In genomic region chr1:74538650-74539049, GRCm38 (mm10) we compare ENCODE assay signal across 12 mouse cellular contexts. TPM values are rescaled to one million over a fixed set of nuclear protein-coding genes. Genes with fewer than 3 reads are reported as not detected.
DNase-seq lines count a peak whose midpoint lies in the region; ATAC-seq lines count a peak whose summit lies in the region.
"Had no signal": no experiment of that assay in that cellular context is flagged by ENCODE, and none has a peak within 500 bp of the region (broad histone marks: within the 10 kb centered on the region; RNA-seq: fewer than 3 reads in every experiment).

No protein-coding gene starts in this region.

- no peaks in the 10 kb centered on the region for H3K27me3 ChIP-seq in forebrain, embryonic 14.5 days (replicated peaks; ENCODE audit: control insufficient read depth, insufficient read depth, low read length)
- H3K27me3 ChIP-seq in forebrain, embryonic 10.5 days (ENCODE audit: poor library complexity, severe bottlenecking), result no peaks in the 10 kb centered on the region
- no peaks in the 10 kb centered on the region for H3K27me3 ChIP-seq in midbrain, embryonic 14.5 days (ENCODE audit: control insufficient read depth, insufficient read depth, low read length)
- no peaks in the 10 kb centered on the region for H3K27me3 ChIP-seq in midbrain, embryonic 15.5 days (replicated peaks)
- H3K27me3 ChIP-seq in liver, embryonic 12.5 days (replicated peaks), result peaks cover 22% of the 10 kb centered on the region
- H3K27me3 ChIP-seq: limb, embryonic 12.5 days; stomach, embryonic 15.5 days had no signal

- H3K4me2 ChIP-seq in forebrain, embryonic 14.5 days (ENCODE audit: low read length), result no peak overlapping the region
- no peak overlapping the region for H3K4me2 ChIP-seq in midbrain, embryonic 14.5 days (ENCODE audit: low read length)
- no peak overlapping the region for H3K4me2 ChIP-seq in midbrain, embryonic 15.5 days
- H3K4me2 ChIP-seq in liver, embryonic 12.5 days, result no peak overlapping the region
- H3K4me2 ChIP-seq: heart, embryonic 11.5 days; limb, embryonic 12.5 days; stomach, embryonic 15.5 days had no signal

- no peak for ATAC-seq in forebrain, embryonic 14.5 days
- ATAC-seq in midbrain, embryonic 14.5 days (ENCODE audit: low FRiP score, low TSS enrichment), result no peak
- no peak for ATAC-seq in midbrain, embryonic 15.5 days (replicated peaks)
- ATAC-seq in liver, embryonic 12.5 days, result no peak
- ATAC-seq: intestine, postnatal 0 days had no signal

- peak; percentile 72 for DNase-seq in forebrain, embryonic 14.5 days (ENCODE audit: low spot score)
- no peak for DNase-seq in forebrain, embryonic 10.5 days (ENCODE audit: extremely low spot score, low spot score)
- DNase-seq in midbrain, embryonic 14.5 days, result peak; percentile 47
- peak; percentile 67 for DNase-seq in gastrocnemius, postnatal 25 days
- DNase-seq in telencephalon, adult 2 months (ENCODE audit: low read depth, low spot score), result peak; percentile 46
- DNase-seq in yolk sac, embryonic 10.5 days (ENCODE audit: low spot score), result no peak

- H3K9ac ChIP-seq in forebrain, embryonic 14.5 days (ENCODE audit: low read length), result no peak overlapping the region
- H3K9ac ChIP-seq in midbrain, embryonic 14.5 days (replicated peaks; ENCODE audit: low read length), result no peak overlapping the region
- no peak overlapping the region for H3K9ac ChIP-seq in midbrain, embryonic 15.5 days
- H3K9ac ChIP-seq in liver, embryonic 12.5 days, result no peak overlapping the region
- H3K9ac ChIP-seq: limb, embryonic 12.5 days; stomach, embryonic 15.5 days had no signal

- H3K9me3 ChIP-seq in forebrain, embryonic 14.5 days (replicated peaks; ENCODE audit: control insufficient read depth, low read length), result no peaks in the 10 kb centered on the region
- no peaks in the 10 kb centered on the region for H3K9me3 ChIP-seq in forebrain, embryonic 10.5 days
- H3K9me3 ChIP-seq in midbrain, embryonic 14.5 days (ENCODE audit: control insufficient read depth, low read length), result no peaks in the 10 kb centered on the region
- no peaks in the 10 kb centered on the region for H3K9me3 ChIP-seq in midbrain, embryonic 15.5 days
- H3K9me3 ChIP-seq in liver, embryonic 12.5 days (replicated peaks), result no peaks in the 10 kb centered on the region
- H3K9me3 ChIP-seq: limb, embryonic 12.5 days; stomach, embryonic 15.5 days had no signal

- no peaks in the 10 kb centered on the region for H3K36me3 ChIP-seq in forebrain, embryonic 14.5 days (ENCODE audit: control insufficient read depth, insufficient read depth, low read length)
- H3K36me3 ChIP-seq in forebrain, embryonic 10.5 days (replicated peaks), result no peaks in the 10 kb centered on the region
- no peaks in the 10 kb centered on the region for H3K36me3 ChIP-seq in midbrain, embryonic 14.5 days (ENCODE audit: control insufficient read depth, insufficient read depth, low read length)
- no peaks in the 10 kb centered on the region for H3K36me3 ChIP-seq in midbrain, embryonic 15.5 days (replicated peaks)
- H3K36me3 ChIP-seq in liver, embryonic 12.5 days, result no peaks in the 10 kb centered on the region
- H3K36me3 ChIP-seq: limb, embryonic 12.5 days; stomach, embryonic 15.5 days had no signal

- H3K27ac ChIP-seq in forebrain, embryonic 14.5 days (ENCODE audit: low read depth, low read length), result no peak overlapping the region
- H3K27ac ChIP-seq in forebrain, embryonic 10.5 days, result no peak overlapping the region
- no peak overlapping the region for H3K27ac ChIP-seq in midbrain, embryonic 14.5 days (replicated peaks; ENCODE audit: low read depth, low read length)
- H3K27ac ChIP-seq in midbrain, embryonic 15.5 days, result no peak overlapping the region
- no peak overlapping the region for H3K27ac ChIP-seq in liver, embryonic 12.5 days
- H3K27ac ChIP-seq: limb, embryonic 12.5 days; stomach, embryonic 15.5 days had no signal

- H3K4me3 ChIP-seq in forebrain, embryonic 14.5 days (ENCODE audit: low read depth, low read length), result no peak overlapping the region
- H3K4me3 ChIP-seq in forebrain, embryonic 10.5 days, result no peak overlapping the region
- no peak overlapping the region for H3K4me3 ChIP-seq in midbrain, embryonic 14.5 days (replicated peaks; ENCODE audit: low read depth, low read length)
- no peak overlapping the region for H3K4me3 ChIP-seq in midbrain, embryonic 15.5 days
- H3K4me3 ChIP-seq in liver, embryonic 12.5 days, result no peak overlapping the region
- H3K4me3 ChIP-seq: limb, embryonic 12.5 days; stomach, embryonic 15.5 days had no signal

- no peaks in the 10 kb centered on the region; the same call in 1 of the 2 replicates for H3K4me1 ChIP-seq in forebrain, embryonic 14.5 days (ENCODE audit: control insufficient read depth, insufficient read depth, low read length)
- H3K4me1 ChIP-seq in forebrain, embryonic 10.5 days, result peaks cover 16% of the 10 kb centered on the region
- H3K4me1 ChIP-seq in midbrain, embryonic 14.5 days (ENCODE audit: control insufficient read depth, insufficient read depth, low read length), result 0 out of 2 replicates have a peak, but pooled peaks cover 8% of the 10 kb centered on the region
- H3K4me1 ChIP-seq in midbrain, embryonic 15.5 days, result peaks cover 11% of the 10 kb centered on the region; the same call in 1 of the 2 replicates
- no peaks in the 10 kb centered on the region for H3K4me1 ChIP-seq in liver, embryonic 12.5 days
- H3K4me1 ChIP-seq: stomach, embryonic 15.5 days had no signal

RNA-seq across cellular contexts. Expression of gene Plcd4, which starts 4.0 kb away (rescaled TPM):
- 3.3 and 3.9 TPM in 2 replicates for polyA plus RNA-seq in forebrain, embryonic 14.5 days (2014; fragmentation: Nextera tagmentation; extraction: Ambion mirVana)
- polyA plus RNA-seq in forebrain, embryonic 10.5 days (2016; fragmentation: Nextera tagmentation; extraction: Ambion mirVana), result 0.90 and 1.1 TPM in 2 replicates
- 4.4 and 6.2 TPM in 2 replicates for polyA plus RNA-seq in midbrain, embryonic 14.5 days (2014; fragmentation: Nextera tagmentation; extraction: Ambion mirVana)
- 5.7 and 5.9 TPM in 2 replicates for polyA plus RNA-seq in midbrain, embryonic 15.5 days (2015; fragmentation: Nextera tagmentation; extraction: Ambion mirVana)
- 10 to 100 TPM; 43.2 to 72.4 TPM for total RNA-seq in gastrocnemius, postnatal 25 days (2021)
- 0.12 and 0.14 TPM in 2 replicates for polyA plus RNA-seq in liver, embryonic 12.5 days (2016; fragmentation: Nextera tagmentation; extraction: Ambion mirVana)

RNA-seq across cellular contexts. Expression of gene Usp37, which starts 5.4 kb away (rescaled TPM):
- polyA plus RNA-seq in forebrain, embryonic 14.5 days (2014; fragmentation: Nextera tagmentation; extraction: Ambion mirVana), result 28.6 and 35.9 TPM in 2 replicates
- 53.2 TPM in 2 replicates for polyA plus RNA-seq in forebrain, embryonic 10.5 days (2016; fragmentation: Nextera tagmentation; extraction: Ambion mirVana)
- polyA plus RNA-seq in midbrain, embryonic 14.5 days (2014; fragmentation: Nextera tagmentation; extraction: Ambion mirVana), result 26.7 and 33.1 TPM in 2 replicates
- polyA plus RNA-seq in midbrain, embryonic 15.5 days (2015; fragmentation: Nextera tagmentation; extraction: Ambion mirVana), result 27.4 and 29.3 TPM in 2 replicates
- total RNA-seq in gastrocnemius, postnatal 25 days (2021), result 1 to 10 TPM; 6.8 to 8.3 TPM
- polyA plus RNA-seq in liver, embryonic 12.5 days (2016; fragmentation: Nextera tagmentation; extraction: Ambion mirVana), result 19.2 and 19.9 TPM in 2 replicates

RNA-seq across cellular contexts. Expression of gene Cnot9, which starts 32.8 kb away (rescaled TPM):
- polyA plus RNA-seq in forebrain, embryonic 14.5 days (2014; fragmentation: Nextera tagmentation; extraction: Ambion mirVana), result 63.2 and 66.1 TPM in 2 replicates
- 112 TPM in 2 replicates for polyA plus RNA-seq in forebrain, embryonic 10.5 days (2016; fragmentation: Nextera tagmentation; extraction: Ambion mirVana)
- polyA plus RNA-seq in midbrain, embryonic 14.5 days (2014; fragmentation: Nextera tagmentation; extraction: Ambion mirVana), result 48.5 and 56.0 TPM in 2 replicates
- 47.6 and 50.4 TPM in 2 replicates for polyA plus RNA-seq in midbrain, embryonic 15.5 days (2015; fragmentation: Nextera tagmentation; extraction: Ambion mirVana)
- total RNA-seq in gastrocnemius, postnatal 25 days (2021), result 10 to 100 TPM; 12.3 to 12.5 TPM
- 51.6 and 52.4 TPM in 2 replicates for polyA plus RNA-seq in liver, embryonic 12.5 days (2016; fragmentation: Nextera tagmentation; extraction: Ambion mirVana)

RNA-seq across cellular contexts. Expression of gene Zfp142, which starts 49.4 kb away (rescaled TPM):
- polyA plus RNA-seq in forebrain, embryonic 14.5 days (2014; fragmentation: Nextera tagmentation; extraction: Ambion mirVana), result 5.4 and 8.0 TPM in 2 replicates
- 9.7 and 10.8 TPM in 2 replicates for polyA plus RNA-seq in forebrain, embryonic 10.5 days (2016; fragmentation: Nextera tagmentation; extraction: Ambion mirVana)
- 8.9 and 9.7 TPM in 2 replicates for polyA plus RNA-seq in midbrain, embryonic 14.5 days (2014; fragmentation: Nextera tagmentation; extraction: Ambion mirVana)
- polyA plus RNA-seq in midbrain, embryonic 15.5 days (2015; fragmentation: Nextera tagmentation; extraction: Ambion mirVana), result 9.1 and 10.2 TPM in 2 replicates
- 10 to 100 TPM in 1 of 2 experiments, 1 to 10 TPM in 1; 9.3 to 10.1 TPM for total RNA-seq in gastrocnemius, postnatal 25 days (2021)
- polyA plus RNA-seq in liver, embryonic 12.5 days (2016; fragmentation: Nextera tagmentation; extraction: Ambion mirVana), result 3.8 and 3.9 TPM in 2 replicates

RNA-seq across cellular contexts. Expression of gene Bcs1l, which starts 49.4 kb away (rescaled TPM):
- 26.0 and 27.7 TPM in 2 replicates for polyA plus RNA-seq in forebrain, embryonic 14.5 days (2014; fragmentation: Nextera tagmentation; extraction: Ambion mirVana)
- polyA plus RNA-seq in forebrain, embryonic 10.5 days (2016; fragmentation: Nextera tagmentation; extraction: Ambion mirVana), result 16.8 and 18.1 TPM in 2 replicates
- polyA plus RNA-seq in midbrain, embryonic 14.5 days (2014; fragmentation: Nextera tagmentation; extraction: Ambion mirVana), result 20.8 and 22.5 TPM in 2 replicates
- polyA plus RNA-seq in midbrain, embryonic 15.5 days (2015; fragmentation: Nextera tagmentation; extraction: Ambion mirVana), result 24.2 TPM in 2 replicates
- total RNA-seq in gastrocnemius, postnatal 25 days (2021), result 10 to 100 TPM; 18.6 to 21.0 TPM
- polyA plus RNA-seq in liver, embryonic 12.5 days (2016; fragmentation: Nextera tagmentation; extraction: Ambion mirVana), result 16.2 and 16.3 TPM in 2 replicates

Comparison
In these comparisons a context has a peak if more than half of its experiments do, and no peak if none do; other contexts are left out.
1. DNase-seq: peak in forebrain, embryonic 14.5 days (single experiment), midbrain, embryonic 14.5 days (single experiment), gastrocnemius, postnatal 25 days (single experiment) and telencephalon, adult 2 months (single experiment); none in forebrain, embryonic 10.5 days (single experiment) and yolk sac, embryonic 10.5 days (single experiment).